Mouse (Mus musculus) ZHBTc4 (cell line): ENCODE measurements around the gene Gas7.

Source experiments
- DNase-seq: peaks from one replicate; pipeline ENCODE4 v3.0.0-alpha.2; 2011; ENCODE audit warnings: low read depth, low spot score

Gas7 gene

GRCm38 (mm10) chr11:67535703-67536102 lies 80.5 kb downstream of the Gas7 start:
- DNase-seq, result no peak

GRCm38 (mm10) chr11:67536413-67536812 lies 81.2 kb downstream of the Gas7 start:
- DNase-seq, result no peak

DNA sequence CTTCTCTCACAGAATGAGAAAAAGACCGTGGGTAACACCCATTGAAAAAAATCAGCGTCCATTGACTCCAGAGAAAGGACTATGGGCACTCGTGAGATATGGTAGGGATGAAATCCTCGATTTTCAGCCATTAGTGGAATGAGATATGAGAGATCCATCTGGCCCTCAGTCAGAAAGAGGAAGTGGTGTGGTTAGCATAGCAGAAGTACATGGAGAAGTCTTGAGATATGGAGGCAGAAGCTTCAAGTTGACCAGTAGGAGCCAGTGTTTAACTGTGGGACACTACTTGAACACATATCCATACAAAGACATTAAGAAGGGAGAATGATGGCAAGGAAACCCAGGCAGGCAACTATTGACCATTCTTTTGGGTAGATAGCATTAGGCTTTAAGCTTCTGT lies 82.1 kb downstream of the Gas7 start:
- DNase-seq, result no peak

- DNase-seq, result no peak
These were observed 83.3 kb downstream of the Gas7 start for GRCm38 (mm10) chr11:67538557-67538956.

- no peak for DNase-seq
These were observed 89.6 kb downstream of the Gas7 start for GRCm38 (mm10) chr11:67544656-67545432.

DNA sequence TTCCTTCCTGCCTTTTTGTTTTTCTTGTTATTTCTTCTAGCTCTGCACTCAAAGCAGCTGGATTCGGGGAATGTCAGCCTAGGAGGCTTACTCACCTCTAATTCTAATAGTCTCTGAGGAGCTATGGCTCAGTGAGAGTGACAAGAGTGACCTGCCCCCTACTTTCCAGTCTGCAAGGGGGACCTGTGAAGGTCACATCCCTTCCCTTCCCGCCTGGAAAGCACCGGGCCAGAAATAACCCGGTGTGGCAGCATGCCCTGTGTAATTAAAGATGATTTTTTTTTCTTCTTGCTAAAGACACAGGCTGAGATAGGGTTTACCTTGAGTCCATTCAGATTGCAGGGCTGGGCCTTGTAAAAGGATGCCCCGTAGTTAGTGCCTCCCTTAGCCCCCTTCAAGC lies 91.3 kb downstream of the Gas7 start:
- no peak for DNase-seq

- DNase-seq, result no peak
These were observed 94.1 kb downstream of the Gas7 start for GRCm38 (mm10) chr11:67549306-67549705.

DNA sequence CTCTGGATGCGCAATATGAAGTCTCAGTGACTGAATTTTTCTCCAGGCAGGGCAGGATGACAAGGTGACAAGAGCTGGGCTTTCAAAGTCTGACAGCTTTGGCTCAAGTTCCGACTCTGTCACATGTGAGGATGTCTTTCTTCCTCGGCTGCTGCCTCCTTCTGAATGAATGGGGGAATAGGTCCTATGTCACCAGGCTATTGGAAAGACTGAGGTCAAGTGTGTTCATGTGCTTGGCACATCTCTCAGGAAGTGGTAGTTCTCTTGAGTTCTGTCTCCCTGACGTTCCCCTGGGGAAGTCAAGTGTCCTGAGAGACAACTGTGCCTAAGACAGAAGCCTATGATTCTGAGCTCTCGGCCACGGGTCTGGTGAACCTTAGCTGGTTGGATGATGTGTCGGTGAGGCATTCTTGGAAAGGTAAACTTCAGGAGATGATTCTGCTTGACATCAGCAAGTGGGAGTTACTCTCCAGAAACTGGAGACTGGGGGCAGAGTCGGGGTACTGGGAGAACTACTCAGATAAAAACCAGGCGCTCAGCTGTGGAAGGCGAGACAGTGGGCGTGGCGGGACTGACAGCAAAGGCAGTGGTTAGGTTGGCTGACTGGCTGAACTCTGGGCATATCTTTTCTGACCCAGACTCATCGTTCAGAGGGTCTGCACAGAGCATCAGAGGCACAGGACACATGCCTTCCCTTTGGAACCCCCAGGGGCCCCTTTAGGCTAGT lies 94.7 kb downstream of the Gas7 start:
- DNase-seq, result no peak

GRCm38 (mm10) chr11:67552400-67552799 lies 97.2 kb downstream of the Gas7 start:
- DNase-seq, result no peak

- DNase-seq, result no peak
These were observed 99.0 kb downstream of the Gas7 start for GRCm38 (mm10) chr11:67554276-67554675.

- DNase-seq, result no peak
These were observed 101.1 kb downstream of the Gas7 start for GRCm38 (mm10) chr11:67556360-67556759.

DNA sequence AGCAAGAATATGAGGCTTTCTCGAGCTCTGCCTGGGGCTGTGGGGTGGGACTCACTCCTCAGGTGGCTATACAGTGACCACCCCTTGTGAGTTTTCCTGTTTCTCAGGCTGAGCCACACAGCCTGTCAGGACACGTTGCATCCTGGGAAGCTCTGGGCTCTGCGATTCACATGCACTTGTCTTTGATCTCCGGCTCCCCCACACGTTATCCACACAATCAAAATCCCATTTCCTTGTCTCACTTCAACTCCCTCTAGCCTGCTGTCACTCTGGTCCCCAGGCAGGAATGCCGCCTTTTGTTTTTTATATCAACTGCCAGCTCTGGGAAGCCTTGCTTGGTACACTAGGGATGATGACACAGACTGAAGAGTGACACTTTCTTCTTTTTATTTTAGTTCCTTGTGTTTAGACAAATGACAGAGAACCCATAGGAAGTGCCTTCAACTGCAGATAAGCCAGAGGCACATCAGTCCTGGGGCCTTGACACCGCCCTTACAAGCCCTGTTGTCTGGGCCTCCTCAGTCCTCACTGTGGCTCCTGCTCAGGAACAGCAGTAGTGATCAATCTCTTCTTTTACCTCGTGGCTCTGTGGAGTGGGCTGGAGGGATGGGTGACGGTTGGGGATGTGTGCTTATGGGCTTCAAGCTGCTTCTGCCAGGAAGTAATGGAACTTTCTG lies 103.7 kb downstream of the Gas7 start:
- DNase-seq, result no peak

DNA sequence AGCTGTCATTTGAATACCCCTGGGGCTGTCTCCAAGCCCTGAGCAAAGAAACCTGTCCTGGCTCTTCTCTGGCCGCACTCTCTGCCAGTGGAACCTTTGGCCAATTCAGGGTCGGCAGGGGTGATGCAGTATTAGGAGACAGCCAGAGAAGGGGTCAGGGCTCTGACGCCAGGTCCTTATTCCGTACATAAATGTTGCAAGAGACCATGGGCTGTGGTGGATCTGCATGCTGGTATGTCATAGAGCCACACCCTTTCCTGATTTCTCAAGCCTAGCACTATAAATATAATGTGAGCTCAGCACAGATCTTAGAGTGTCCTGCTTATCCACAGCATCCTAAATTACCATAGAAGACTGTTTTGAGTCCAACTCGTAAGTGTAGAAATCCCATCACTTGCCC lies 104.3 kb downstream of the Gas7 start:
- no peak for DNase-seq

DNA sequence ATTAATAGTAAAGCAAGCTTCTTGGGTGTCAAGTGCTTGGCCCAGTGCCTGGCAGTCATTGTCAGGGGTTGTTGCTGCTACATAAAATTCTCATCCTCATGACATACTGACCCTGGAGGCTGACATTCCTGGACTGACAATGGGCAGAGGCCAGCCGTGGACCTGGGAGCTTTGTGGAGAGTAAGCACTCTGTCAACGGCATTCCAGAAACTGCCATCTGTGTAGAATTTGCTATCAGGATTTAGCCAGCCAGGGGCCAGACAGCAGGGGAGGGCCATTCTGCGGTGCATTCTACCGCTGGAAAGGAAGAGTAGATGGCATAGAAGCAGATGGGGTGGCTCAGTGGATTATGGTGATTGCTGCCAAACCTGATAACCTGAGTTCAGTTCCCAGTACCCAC lies 106.4 kb downstream of the Gas7 start:
- DNase-seq, result no peak

- DNase-seq, result no peak
These were observed 107.9 kb downstream of the Gas7 start for GRCm38 (mm10) chr11:67563141-67563540.

GRCm38 (mm10) chr11:67564003-67564637 lies 108.9 kb downstream of the Gas7 start:
- no peak for DNase-seq

DNA sequence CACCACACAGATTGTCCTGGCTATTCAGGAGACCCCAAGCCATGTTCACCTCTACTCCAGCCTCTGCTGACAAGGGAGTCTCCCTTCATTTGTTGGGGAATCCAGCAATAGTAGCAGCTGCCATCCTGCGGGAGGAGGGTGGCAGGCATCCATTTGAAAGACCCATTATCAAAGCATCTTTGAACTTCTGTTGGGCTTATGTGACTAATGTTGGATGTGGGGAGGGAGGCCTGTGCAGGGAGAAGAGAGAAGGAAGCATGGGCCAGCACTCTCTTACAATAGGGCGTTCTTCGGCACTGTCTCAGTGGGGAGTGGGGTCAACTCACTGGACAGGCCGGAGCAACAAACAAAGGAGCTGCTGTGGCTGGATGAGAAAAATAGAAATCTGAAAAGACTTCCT lies 110.3 kb downstream of the Gas7 start:
- DNase-seq, result no peak

DNA sequence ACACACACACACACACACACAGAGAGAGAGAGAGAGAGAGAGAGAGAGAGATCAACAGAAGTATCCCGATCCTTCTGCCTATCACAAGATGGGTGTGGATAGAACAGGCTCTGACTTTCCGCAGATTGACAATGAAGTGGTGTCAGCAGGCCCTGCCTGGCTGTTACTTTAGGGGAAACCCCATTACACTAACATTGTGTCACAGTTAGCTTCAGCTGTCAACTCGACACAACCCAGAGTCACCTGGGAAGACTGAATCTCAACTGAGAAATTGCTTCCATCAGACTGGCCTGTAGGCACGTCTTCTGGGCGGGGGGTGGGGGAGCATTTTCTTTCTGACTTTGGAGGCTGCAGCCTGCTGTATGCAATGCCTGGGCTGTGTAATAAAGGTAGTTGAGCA lies 111.5 kb downstream of the Gas7 start:
- no peak for DNase-seq

- DNase-seq, result no peak
These were observed 111.9 kb downstream of the Gas7 start for GRCm38 (mm10) chr11:67567184-67567583.

- no peak for DNase-seq
These were observed 112.8 kb downstream of the Gas7 start for GRCm38 (mm10) chr11:67567991-67568390.

DNA sequence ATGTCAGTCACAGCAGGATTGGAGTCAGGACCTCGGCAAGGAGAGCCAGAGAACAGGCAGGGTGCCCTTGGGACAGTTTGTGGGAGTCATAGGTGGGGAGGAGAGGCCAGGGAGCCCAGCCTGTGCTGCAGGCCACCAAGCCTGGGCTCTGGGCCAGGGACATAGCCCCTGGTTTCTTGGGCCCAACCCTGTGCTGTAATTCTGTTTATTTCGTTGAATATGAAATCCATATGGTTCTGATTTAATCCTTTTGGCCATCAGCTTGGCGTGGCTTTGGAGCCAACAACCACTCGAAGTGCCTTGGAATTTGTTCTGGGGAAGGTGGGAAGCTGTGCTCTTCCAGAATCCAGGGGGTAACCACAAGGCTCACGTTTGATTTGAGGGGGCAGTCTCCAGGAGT lies 113.6 kb downstream of the Gas7 start:
- no peak for DNase-seq

GRCm38 (mm10) chr11:67570947-67571346 lies 115.7 kb downstream of the Gas7 start:
- no peak for DNase-seq
